Mouse (Mus musculus) liver, embryonic 14.5 days (tissue): ENCODE data around the gene Olfr279. TPM values are rescaled to one million over a fixed set of nuclear protein-coding genes. Genes with fewer than 3 reads are reported as not detected.

Experiments
- ATAC-seq: fragments of 200-750 bp; cut with Nextera tagmentation; 2 replicates; pipeline ENCODE4 v1.8.0; 2017; ENCODE audit warnings: moderate number of reproducible peaks, mild to moderate bottlenecking, moderate library complexity; ENCODE audit not compliant: insufficient read depth
- DNase-seq, 3 experiments: peaks; one replicate each; pipeline ENCODE4 v3.0.0-alpha.2; 2012 to 2013; ENCODE audit warnings: low read depth in 3 of 3, low spot score in 3 of 3
- H3K27ac ChIP-seq: fragments of 300-500 bp; sonication (generic); 2 replicates; pipeline ENCODE4 v1.5.1; 2014; ENCODE audit warnings: moderate library complexity, mild to moderate bottlenecking, control low read depth, inconsistent platforms
- H3K27me3 ChIP-seq: fragments of 300-500 bp; sonication (generic); 2 replicates; pipeline ENCODE4 v1.6.1; 2014; ENCODE audit warnings: mild to moderate bottlenecking, low read length, moderate library complexity; ENCODE audit not compliant: control insufficient read depth, insufficient read depth
- H3K36me3 ChIP-seq: fragments of 300-500 bp; sonication (generic); replicated peaks from 2 replicates; pipeline ENCODE4 v1.6.1; 2014; ENCODE audit warnings: low read depth; ENCODE audit not compliant: control insufficient read depth, insufficient read depth
- H3K4me1 ChIP-seq, 2 experiments: fragments of 200-500 bp in 1 of 2; fragments of 300-500 bp in 1 of 2; sonication (generic) in 1 of 2; replicated peaks; 2 replicates each; pipeline ENCODE4 v1.6.1; 2012 to 2014; ENCODE audit warnings: antibody characterized with exemption in 1 of 2, inconsistent platforms in 1 of 2, low read length in 1 of 2; ENCODE audit not compliant: control insufficient read depth in 2 of 2, insufficient read depth in 2 of 2
- H3K4me2 ChIP-seq: fragments of 300-500 bp; sonication (generic); 2 replicates; pipeline ENCODE4 v1.6.1; 2014; ENCODE audit warnings: low read depth, mild to moderate bottlenecking, control low read depth, moderate library complexity
- H3K4me3 ChIP-seq, 2 experiments: fragments of 200-500 bp in 1 of 2; fragments of 300-500 bp in 1 of 2; sonication (generic) in 1 of 2; 2 replicates each; pipeline ENCODE4 v1.5.1; 2012 to 2014; ENCODE audit warnings: low read depth in 2 of 2, low read length in 2 of 2, mild to moderate bottlenecking in 2 of 2, control low read depth in 1 of 2, inconsistent platforms in 1 of 2, moderate library complexity in 1 of 2; ENCODE audit not compliant: insufficient read depth in 1 of 2
- H3K9ac ChIP-seq: fragments of 300-500 bp; sonication (generic); replicated peaks from 2 replicates; pipeline ENCODE4 v1.6.1; 2014; ENCODE audit warnings: mild to moderate bottlenecking, control low read depth, moderate library complexity
- H3K9me3 ChIP-seq: fragments of 300-500 bp; sonication (generic); 2 replicates; pipeline ENCODE4 v1.6.1; 2016; ENCODE audit warnings: low read length, mixed read lengths; ENCODE audit not compliant: control insufficient read depth
- CTCF ChIP-seq: IDR thresholded peaks from 2 replicates; pipeline ENCODE4 v1.5.1; 2016; ENCODE audit warnings: antibody characterized with exemption, low read depth, control low read depth
- EP300 ChIP-seq: IDR thresholded peaks from 2 replicates; pipeline ENCODE4 v1.6.1; 2016; ENCODE audit warnings: antibody characterized with exemption, low read depth
- WGBS: fragments of 180-500 bp; shearing (Covaris S2); extraction: QIAGEN DNeasy Blood & Tissue Kit; methylation state at CpG from one replicate; pipeline ENCODE4 v1.1.7; 2014; ENCODE audit not compliant: insufficient replicate concordance; 5-methylcytosine and 5-hydroxymethylcytosine counted together
- polyA plus RNA-seq, 2 experiments: library from polyadenylated mRNA; depleted of rRNA in 1 of 2; stranded (reverse) in 1 of 2; unstranded in 1 of 2; fragments of >200 nt; fragmentation: Nextera tagmentation in 1 of 2; extraction: Ambion mirVana in 1 of 2; gene quantifications; 2 replicates each; pipeline versions ENCODE4 v1.2.1 to v1.2.3; 2012 to 2014

The Olfr279 gene
- polyA plus RNA-seq, 2 experiments: not detected

- no peak overlapping the region for H3K27ac ChIP-seq
- no peaks in the 10 kb centered on the region for H3K36me3 ChIP-seq
- no peaks in the 10 kb centered on the region for H3K9me3 ChIP-seq
- H3K4me3 ChIP-seq: no peak overlapping the region
- no peak for ATAC-seq
- no peaks in the 10 kb centered on the region for H3K4me1 ChIP-seq
- H3K9ac ChIP-seq: no peak overlapping the region
- WGBS: 75% methylated on average over 3 of the region's 3 CpGs
- no peak for TF ChIP-seq CTCF
- no peak for TF ChIP-seq EP300
- no peaks in the 10 kb centered on the region; the same call in 1 of the 2 replicates for H3K27me3 ChIP-seq
- DNase-seq: no peak
- H3K4me2 ChIP-seq: no peak overlapping the region
Measured at GRCm38 (mm10) chr15:98503317-98503716, 11.1 kb downstream of the Olfr279 start.

GRCm38 (mm10) chr15:98504514-98504913 lies 12.3 kb downstream of the Olfr279 start:
- ATAC-seq: no peak
- Histone ChIP-seq H3K27ac (no peak overlapping the region), H3K9me3 (no peaks in the 10 kb centered on the region), H3K4me3 (no peak overlapping the region), H3K4me2 (no peak overlapping the region), H3K27me3 (no peaks in the 10 kb centered on the region; the same call in 1 of the 2 replicates), H3K36me3 (no peaks in the 10 kb centered on the region), H3K9ac (no peak overlapping the region), H3K4me1 (no peaks in the 10 kb centered on the region)
- TF ChIP-seq CTCF: peak; percentile 84
- no peak for TF ChIP-seq EP300
- 11% methylated on average over 18 of the region's 18 CpGs for WGBS
- peak; percentile 29 to 46 (median 42) for DNase-seq

GRCm38 (mm10) chr15:98506253-98506957 lies 14.2 kb downstream of the Olfr279 start:
- TF ChIP-seq CTCF (no peak), EP300 (no peak)
- no peak overlapping the region for H3K9ac ChIP-seq
- no peaks in the 10 kb centered on the region; a peak in 1 of 4 replicates for H3K4me1 ChIP-seq
- DNase-seq: no peak
- no peaks in the 10 kb centered on the region for H3K36me3 ChIP-seq
- H3K27ac ChIP-seq: no peak overlapping the region
- H3K9me3 ChIP-seq: no peaks in the 10 kb centered on the region
- H3K4me2 ChIP-seq: no peak overlapping the region
- no peak overlapping the region for H3K4me3 ChIP-seq
- ATAC-seq: no peak
- no peaks in the 10 kb centered on the region; the same call in 1 of the 2 replicates for H3K27me3 ChIP-seq
- 33% methylated on average over 9 of the region's 9 CpGs for whole genome bisulfite sequencing

- TF ChIP-seq CTCF (no peak), EP300 (no peak)
- Histone ChIP-seq H3K27ac (no peak overlapping the region), H3K4me3 (no peak overlapping the region), H3K9me3 (no peaks in the 10 kb centered on the region), H3K4me1 (peaks cover 0 to 2% of the 10 kb centered on the region in 2 experiments; a peak in 2 of 4 replicates), H3K9ac (no peak overlapping the region), H3K27me3 (no peaks in the 10 kb centered on the region; the same call in 1 of the 2 replicates), H3K4me2 (no peak overlapping the region), H3K36me3 (no peaks in the 10 kb centered on the region)
- no peak for ATAC-seq
- WGBS: 78% methylated on average over 6 of the region's 6 CpGs
- no peak for DNase-seq
Measured at GRCm38 (mm10) chr15:98507321-98507720, 15.1 kb downstream of the Olfr279 start.

GRCm38 (mm10) chr15:98509387-98509786 lies 17.2 kb downstream of the Olfr279 start:
- 37% methylated on average over 2 of the region's 2 CpGs for WGBS
- H3K4me2 ChIP-seq: no peak overlapping the region

More at GRCm38 (mm10) chr15:98509387-98509786, 17.2 kb downstream of the Olfr279 start:
- Histone ChIP-seq H3K36me3 (no peaks in the 10 kb centered on the region), H3K27ac (no peak overlapping the region), H3K27me3 (no peaks in the 10 kb centered on the region; the same call in 1 of the 2 replicates), H3K9ac (no peak overlapping the region), H3K4me3 (no peak overlapping the region), H3K9me3 (no peaks in the 10 kb centered on the region), H3K4me1 (peaks cover 0 to 3% of the 10 kb centered on the region in 2 experiments; a peak in 2 of 4 replicates)
- DNase-seq (no peak), ATAC-seq (no peak)
- TF ChIP-seq EP300 (no peak), CTCF (no peak)
